Mouse (Mus musculus) MEL (cell line): ENCODE data around the gene Gm6525.

Experiments
- HCFC1 ChIP-seq: IDR thresholded peaks from 2 replicates; pipeline ENCODE4 v1.6.1; 2012; ENCODE audit warnings: low read depth, mild to moderate bottlenecking, inconsistent platforms, low read length, improper control_type of control experiment, moderate library complexity
- ZC3H11A ChIP-seq: IDR thresholded peaks from 2 replicates; pipeline ENCODE4 v1.6.1; 2012; ENCODE audit warnings: low read depth, mild to moderate bottlenecking, inconsistent platforms, low read length, improper control_type of control experiment

GRCm38 (mm10) chr3:84217118-84217960 lies 43.4 kb downstream of the Gm6525 start:
- no peak for TF ChIP-seq ZC3H11A
- TF ChIP-seq HCFC1 = no peak
